Mouse (Mus musculus) heart, embryonic 11.5 days (tissue): ENCODE data around the gene Gal3st2c. TPM values are rescaled to one million over a fixed set of nuclear protein-coding genes. Genes with fewer than 3 reads are reported as not detected.
"Not testable (repeated sequence)": the region's sequence is repeated elsewhere in the genome, so short reads cannot be mapped to it uniquely, and the experiment has no call there.

Source experiments
- ATAC-seq: fragments of 200-750 bp; cut with Nextera tagmentation; replicated peaks from 2 replicates; pipeline ENCODE4 v1.8.0; 2017; ENCODE audit warnings: moderate library complexity; ENCODE audit not compliant: insufficient number of reproducible peaks, low FRiP score, low TSS enrichment
- H3K27ac ChIP-seq: fragments of 300-500 bp; sonication (generic); 2 replicates; pipeline ENCODE4 v1.5.1; 2014; ENCODE audit warnings: mild to moderate bottlenecking, low read depth, low read length
- H3K27me3 ChIP-seq: fragments of 300-500 bp; sonication (generic); 2 replicates; pipeline ENCODE4 v1.6.1; 2014; ENCODE audit warnings: mild to moderate bottlenecking, low read length, mixed read lengths; ENCODE audit not compliant: control insufficient read depth, insufficient read depth
- H3K36me3 ChIP-seq: fragments of 300-500 bp; sonication (generic); 2 replicates; pipeline ENCODE4 v1.6.1; 2014; ENCODE audit warnings: mild to moderate bottlenecking, low read length, moderate library complexity, mixed read lengths; ENCODE audit not compliant: control insufficient read depth, insufficient read depth
- H3K4me1 ChIP-seq: fragments of 300-500 bp; sonication (generic); 2 replicates; pipeline ENCODE4 v1.6.1; 2014; ENCODE audit warnings: low read length; ENCODE audit not compliant: control insufficient read depth, insufficient read depth
- H3K4me2 ChIP-seq: fragments of 300-500 bp; sonication (generic); 2 replicates; pipeline ENCODE4 v1.6.1; 2014; ENCODE audit warnings: mild to moderate bottlenecking, moderate library complexity
- H3K4me3 ChIP-seq: fragments of 300-500 bp; sonication (generic); 2 replicates; pipeline ENCODE4 v1.5.1; 2014; ENCODE audit warnings: low read depth, low read length
- H3K9ac ChIP-seq: fragments of 300-500 bp; sonication (generic); 2 replicates; pipeline ENCODE4 v1.6.1; 2014; ENCODE audit warnings: mild to moderate bottlenecking, low read depth, low read length, moderate library complexity
- H3K9me3 ChIP-seq: fragments of 300-500 bp; sonication (generic); replicated peaks from 2 replicates; pipeline ENCODE4 v1.6.1; 2016; ENCODE audit warnings: low read length; ENCODE audit not compliant: control insufficient read depth
- WGBS: fragments of 180-500 bp; shearing (Covaris S2); extraction: QIAGEN DNeasy Blood & Tissue Kit; methylation state at CpG from one replicate; pipeline ENCODE4 v1.1.7; 2014; ENCODE audit not compliant: insufficient replicate concordance; 5-methylcytosine and 5-hydroxymethylcytosine counted together
- polyA plus RNA-seq: library from polyadenylated mRNA; unstranded; fragments of >200 nt; fragmentation: Nextera tagmentation; extraction: Ambion mirVana; gene quantifications from 2 replicates; pipeline ENCODE4 v1.2.1, GENCODE M21; 2014

The Gal3st2c gene
- polyA plus RNA-seq, 1 experiment from 2014 or later = not detected

DNA sequence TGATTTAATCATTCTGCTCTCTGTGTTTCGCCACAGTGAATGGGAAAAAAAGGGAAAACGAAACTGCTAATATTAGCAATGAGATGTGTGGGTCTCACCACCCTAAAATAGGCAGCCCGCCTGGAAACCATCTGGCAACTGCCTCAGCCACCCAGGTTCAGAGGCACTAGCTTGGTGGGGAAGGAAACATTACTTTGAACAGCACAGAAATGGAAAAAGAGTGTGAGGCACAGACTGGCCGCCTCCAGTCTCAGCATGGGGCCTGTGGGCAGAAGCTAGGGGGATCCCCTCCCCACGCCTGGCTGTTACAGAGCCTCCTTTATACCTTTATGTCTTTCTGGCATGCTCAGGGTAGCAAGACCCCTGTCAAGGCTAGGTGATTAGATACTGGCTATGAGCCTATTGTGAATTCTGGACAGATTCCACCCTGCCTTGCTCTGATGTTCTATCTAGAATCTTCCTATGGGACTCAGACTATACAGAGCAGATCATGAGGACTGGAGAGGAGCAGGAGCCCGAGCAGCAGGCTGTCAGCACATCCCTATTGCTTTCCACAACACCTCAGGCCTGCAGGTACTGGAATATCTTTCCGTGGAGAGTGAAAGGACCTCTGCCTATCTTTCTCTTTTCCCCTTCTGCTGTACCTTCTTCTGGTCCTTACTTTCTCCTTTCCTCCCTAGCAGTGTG is 63.4 kb downstream of the Gal3st2c start:
- no peak for ATAC-seq
- Histone ChIP-seq H3K4me1 (0 out of 2 replicates have a peak, but pooled peaks cover 7% of the 10 kb centered on the region), H3K9ac (no peak overlapping the region), H3K9me3 (no peaks in the 10 kb centered on the region), H3K27me3 (no peaks in the 10 kb centered on the region), H3K36me3 (no peaks in the 10 kb centered on the region), H3K4me3 (no peak overlapping the region), H3K27ac (no peak overlapping the region), H3K4me2 (no peak overlapping the region)
- WGBS = 57% methylated on average over 7 of the region's 7 CpGs

DNA sequence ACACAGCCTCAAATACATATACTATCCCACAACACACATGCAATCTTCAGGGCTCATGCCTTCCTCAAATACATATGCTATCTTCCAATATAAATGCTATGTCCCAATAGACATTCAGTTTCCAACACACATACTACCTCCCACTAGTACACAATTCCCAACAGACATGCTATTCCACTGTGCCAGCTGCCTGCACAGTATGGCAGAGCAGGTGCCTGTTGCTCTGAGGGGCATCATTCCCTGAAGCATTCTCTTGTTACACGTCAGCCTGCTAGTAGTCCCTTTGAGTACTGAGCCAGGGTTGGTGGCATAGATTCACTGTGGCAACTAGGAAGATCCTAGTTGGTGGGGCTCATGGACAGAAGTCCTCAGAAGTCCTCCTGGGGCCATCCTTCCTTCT is 64.2 kb downstream of the Gal3st2c start:
- H3K27ac ChIP-seq = no peak overlapping the region
- no peak overlapping the region for H3K9ac ChIP-seq
- H3K36me3 ChIP-seq = no peaks in the 10 kb centered on the region
- no peak overlapping the region for H3K4me2 ChIP-seq
- 75% methylated on average over 1 of the region's 1 CpGs for WGBS
- H3K4me3 ChIP-seq = no peak overlapping the region
- no peaks in the 10 kb centered on the region for H3K27me3 ChIP-seq
- H3K4me1 ChIP-seq = 0 out of 2 replicates have a peak, but pooled peaks cover 7% of the 10 kb centered on the region
- H3K9me3 ChIP-seq = no peaks in the 10 kb centered on the region
- no peak for ATAC-seq

GRCm38 (mm10) chr1:94055966-94056365 is 65.7 kb downstream of the Gal3st2c start:
- Histone ChIP-seq H3K4me3 (no peak overlapping the region), H3K36me3 (no peaks in the 10 kb centered on the region), H3K4me2 (no peak overlapping the region), H3K4me1 (0 out of 2 replicates have a peak, but pooled peaks cover 7% of the 10 kb centered on the region), H3K27ac (no peak overlapping the region), H3K27me3 (no peaks in the 10 kb centered on the region), H3K9ac (no peak overlapping the region), H3K9me3 (no peaks in the 10 kb centered on the region)
- 51% methylated on average over 3 of the region's 3 CpGs for WGBS
- ATAC-seq = no peak

DNA sequence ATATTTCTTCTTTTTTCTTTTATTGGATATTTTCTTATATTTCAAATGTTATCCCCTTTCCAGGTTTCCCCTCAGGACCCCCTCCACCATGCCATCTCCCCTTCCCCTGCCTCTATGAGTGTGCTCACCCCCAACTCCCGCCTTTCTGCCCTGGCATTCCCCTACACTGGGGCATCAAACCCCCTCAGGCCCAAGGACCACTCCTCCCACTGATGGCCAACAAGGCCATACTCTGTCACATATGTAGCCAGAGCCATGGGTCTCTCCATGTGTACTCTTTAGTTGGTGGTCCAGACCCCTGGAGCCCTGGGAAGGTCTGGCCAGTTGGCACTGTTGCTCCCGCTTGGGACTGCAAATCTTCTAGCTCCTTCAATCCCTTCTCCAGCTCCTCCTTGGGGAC is 67.1 kb downstream of the Gal3st2c start:
- 0 out of 2 replicates have a peak, but pooled peaks cover 7% of the 10 kb centered on the region for H3K4me1 ChIP-seq
- no peaks in the 10 kb centered on the region for H3K9me3 ChIP-seq
- no peak overlapping the region for H3K9ac ChIP-seq
- 85% methylated on average over 2 of the region's 2 CpGs for WGBS
- no peak for ATAC-seq
- H3K4me3 ChIP-seq = no peak overlapping the region
- no peak overlapping the region for H3K27ac ChIP-seq
- H3K4me2 ChIP-seq = no peak overlapping the region
- no peaks in the 10 kb centered on the region for H3K27me3 ChIP-seq
- no peaks in the 10 kb centered on the region for H3K36me3 ChIP-seq

DNA sequence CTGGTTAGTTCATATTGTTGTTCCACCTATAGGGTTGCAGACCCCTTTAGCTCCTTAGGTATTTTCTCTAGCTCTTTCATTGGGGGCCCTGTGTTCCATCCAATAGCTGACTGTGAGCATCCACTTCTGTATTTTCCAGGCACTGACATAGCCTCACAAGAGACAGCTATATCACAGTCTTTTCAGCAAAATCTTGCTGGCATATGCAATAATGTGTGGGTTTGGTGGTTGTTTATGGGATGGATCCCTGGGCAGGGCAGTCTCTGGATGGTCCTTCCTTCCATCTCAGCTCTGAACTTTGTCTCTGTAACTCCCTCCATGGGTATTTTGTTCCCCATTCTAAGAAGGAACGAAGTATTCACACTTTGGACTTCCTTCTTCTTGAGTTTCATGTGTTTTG is 68.0 kb downstream of the Gal3st2c start:
- not testable (repeated sequence) for H3K27me3 ChIP-seq, ATAC-seq, H3K9me3 ChIP-seq, H3K4me3 ChIP-seq, H3K4me1 ChIP-seq, H3K27ac ChIP-seq, H3K4me2 ChIP-seq, H3K36me3 ChIP-seq, H3K9ac ChIP-seq
- WGBS = 62% methylated on average over 1 of the region's 1 CpGs

Other genes starting within 250 kb of the Gal3st2c start
- 70.6 and 70.9 TPM in 2 replicates for gene Atg4b, start 239.0 kb upstream of the Gal3st2c start, polyA plus RNA-seq
- 49.5 and 53.3 TPM in 2 replicates for gene Thap4, start 235.6 kb upstream of the Gal3st2c start, polyA plus RNA-seq
- gene Dtymk, start 188.6 kb upstream of the Gal3st2c start, polyA plus RNA-seq = 201 and 206 TPM in 2 replicates
- gene Ing5, start 186.5 kb upstream of the Gal3st2c start, polyA plus RNA-seq = 14.4 and 15.5 TPM in 2 replicates
- 12.0 and 12.9 TPM in 2 replicates for gene D2hgdh, start 165.6 kb upstream of the Gal3st2c start, polyA plus RNA-seq
- gene Gal3st2, start 129.2 kb upstream of the Gal3st2c start, polyA plus RNA-seq = 0.17 TPM in 1 of 2 replicates, not detected in the other
- not detected in 2 replicates for gene Gal3st2b, start 72.2 kb upstream of the Gal3st2c start, polyA plus RNA-seq
- gene Neu4, start 29.9 kb downstream of the Gal3st2c start, polyA plus RNA-seq = not detected in 2 replicates
- 0.10 and 0.14 TPM in 2 replicates for gene Pdcd1, start 62.0 kb downstream of the Gal3st2c start, polyA plus RNA-seq